Mouse (Mus musculus): ENCODE data around the gene Filip1.

GRCm38 (mm10) chr9:79966711-79967487 lies 45.8 kb downstream of the Filip1 start:
- no peak for TF ChIP-seq GATA1 (IDR thresholded peaks at IDR 0.05; ENCODE audit: borderline replicate concordance, low read length)
- TF ChIP-seq FLI1 (IDR thresholded peaks at IDR 0.05; ENCODE audit: low read length) = no peak
